Mouse (Mus musculus) cortical plate, adult 2 months (tissue): Measurements from ENCODE around the gene Elfn2. TPM values are rescaled to one million over a fixed set of nuclear protein-coding genes. Genes with fewer than 3 reads are reported as not detected.

Experiments used
- H3K27ac ChIP-seq: fragments of 200-500 bp; 2 replicates; pipeline ENCODE4 v1.5.1; 2012; ENCODE audit warnings: low read length, control low read depth, inconsistent platforms; ENCODE audit not compliant: insufficient read depth
- H3K4me1 ChIP-seq: fragments of 200-500 bp; 2 replicates; pipeline ENCODE4 v1.6.1; 2011; ENCODE audit warnings: low read length; ENCODE audit not compliant: control insufficient read depth, insufficient read depth
- H3K4me3 ChIP-seq: fragments of 200-500 bp; 2 replicates; pipeline ENCODE4 v1.5.1; 2011; ENCODE audit warnings: mild to moderate bottlenecking, low read length, control low read depth; ENCODE audit not compliant: insufficient read depth
- CTCF ChIP-seq: fragments of 200-500 bp; IDR thresholded peaks from 2 replicates; pipeline ENCODE4 v1.5.1; 2011; ENCODE audit warnings: mild to moderate bottlenecking, control low read depth, low read length; ENCODE audit not compliant: insufficient read depth; ENCODE audit errors: extremely low read depth
- POLR2A ChIP-seq: fragments of 200-500 bp; IDR thresholded peaks from 2 replicates; pipeline ENCODE4 v1.6.1; 2011; ENCODE audit warnings: mild to moderate bottlenecking, low read length, control low read depth; ENCODE audit not compliant: insufficient read depth; ENCODE audit errors: extremely low read depth
- polyA plus RNA-seq: library from polyadenylated mRNA; depleted of rRNA; stranded (reverse); fragments of >200 nt; gene quantifications from 2 replicates; pipeline ENCODE4 v1.2.3, GENCODE M21; 2012

Elfn2 gene
- polyA plus RNA-seq, 1 experiment, result 59.2 TPM

GRCm38 (mm10) chr15:78749855-78750254 is 31.3 kb upstream of the Elfn2 start:
- TF ChIP-seq CTCF (no peak), POLR2A (no peak)
- Histone ChIP-seq H3K4me3 (no peak overlapping the region), H3K4me1 (no peaks in the 10 kb centered on the region), H3K27ac (no peak overlapping the region)

GRCm38 (mm10) chr15:78744206-78744605 is 25.6 kb upstream of the Elfn2 start:
- Histone ChIP-seq H3K4me3 (no peak overlapping the region), H3K4me1 (no peaks in the 10 kb centered on the region), H3K27ac (no peak overlapping the region)
- TF ChIP-seq POLR2A (no peak), CTCF (peak; percentile 96)

- H3K4me1 ChIP-seq, result no peaks in the 10 kb centered on the region
- TF ChIP-seq CTCF (no peak), POLR2A (no peak)
- H3K27ac ChIP-seq, result no peak overlapping the region
- no peak overlapping the region for H3K4me3 ChIP-seq
Observed at GRCm38 (mm10) chr15:78742831-78743230, 24.3 kb upstream of the Elfn2 start.

GRCm38 (mm10) chr15:78740662-78741061 is 22.1 kb upstream of the Elfn2 start:
- no peak overlapping the region for H3K4me3 ChIP-seq
- TF ChIP-seq CTCF (no peak), POLR2A (no peak)
- H3K27ac ChIP-seq, result no peak overlapping the region
- peaks cover 4% of the 10 kb centered on the region; the same call in 1 of the 2 replicates for H3K4me1 ChIP-seq

GRCm38 (mm10) chr15:78737146-78737545 is 18.6 kb upstream of the Elfn2 start:
- Histone ChIP-seq H3K4me1 (peaks cover 4% of the 10 kb centered on the region; the same call in 1 of the 2 replicates), H3K4me3 (no peak overlapping the region), H3K27ac (no peak overlapping the region)
- TF ChIP-seq POLR2A (no peak), CTCF (no peak)

GRCm38 (mm10) chr15:78736681-78737100 is 18.1 kb upstream of the Elfn2 start:
- TF ChIP-seq CTCF, result no peak
- Histone ChIP-seq H3K4me3 (no peak overlapping the region), H3K27ac (no peak overlapping the region), H3K4me1 (peaks cover 4% of the 10 kb centered on the region; the same call in 1 of the 2 replicates)

- Histone ChIP-seq H3K27ac (no peak overlapping the region), H3K4me3 (no peak overlapping the region), H3K4me1 (peaks cover 4% of the 10 kb centered on the region; the same call in 1 of the 2 replicates)
- TF ChIP-seq CTCF, result no peak
- no peak for TF ChIP-seq POLR2A
Observed at GRCm38 (mm10) chr15:78736181-78736579, 17.6 kb upstream of the Elfn2 start.

- Histone ChIP-seq H3K4me1 (peaks cover 4% of the 10 kb centered on the region; the same call in 1 of the 2 replicates), H3K4me3 (no peak overlapping the region), H3K27ac (peak overlapping the region; percentile 9; the same call in 1 of the 2 replicates)
- TF ChIP-seq POLR2A, result no peak
Observed at GRCm38 (mm10) chr15:78735431-78736180, 17.0 kb upstream of the Elfn2 start.

GRCm38 (mm10) chr15:78731830-78732229 is 13.3 kb upstream of the Elfn2 start:
- TF ChIP-seq POLR2A, result no peak
- TF ChIP-seq CTCF, result no peak
- Histone ChIP-seq H3K4me3 (no peak overlapping the region), H3K27ac (no peak overlapping the region), H3K4me1 (peaks cover 4% of the 10 kb centered on the region; the same call in 1 of the 2 replicates)

GRCm38 (mm10) chr15:78730315-78731049 is 11.9 kb upstream of the Elfn2 start:
- Histone ChIP-seq H3K4me1 (no peaks in the 10 kb centered on the region), H3K27ac (no peak overlapping the region), H3K4me3 (no peak overlapping the region)
- TF ChIP-seq POLR2A (no peak), CTCF (no peak)
